Mouse (Mus musculus) kidney, adult 9 months (tissue): ENCODE data around the gene Aftph.

Experiments
- DNase-seq: peaks from one replicate; pipeline ENCODE4 v3.0.0; 2022

Aftph gene

DNA sequence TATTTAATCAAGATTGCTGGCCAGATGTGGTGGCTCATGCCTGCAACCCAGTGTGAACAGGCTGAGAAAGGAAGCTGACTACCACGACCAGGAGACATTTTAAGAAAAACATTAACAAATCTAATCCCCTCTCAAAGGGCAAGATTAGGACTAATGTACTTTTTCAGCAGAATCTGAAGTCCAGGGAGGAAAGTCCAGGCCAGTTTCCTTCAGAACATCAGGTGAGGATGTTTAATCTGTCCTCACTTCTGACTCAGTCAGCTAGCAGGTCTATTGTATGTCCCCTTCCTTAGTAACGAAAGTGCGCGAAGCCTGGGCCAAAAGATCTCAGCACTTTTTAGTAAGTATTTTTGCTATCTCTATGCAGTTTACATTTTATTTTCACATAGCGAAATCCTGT is 17.8 kb downstream of the Aftph start:
- DNase-seq, result peak; percentile 86

- DNase-seq, result no peak
Measured at GRCm38 (mm10) chr11:20712068-20712671, 29.2 kb downstream of the Aftph start.

- peak; percentile 70 for DNase-seq
Measured at GRCm38 (mm10) chr11:20691000-20691399, 50.4 kb downstream of the Aftph start.

- no peak for DNase-seq
Measured at GRCm38 (mm10) chr11:20681679-20682078, 59.7 kb downstream of the Aftph start.

GRCm38 (mm10) chr11:20680781-20681180 is 60.6 kb downstream of the Aftph start:
- no peak for DNase-seq

DNA sequence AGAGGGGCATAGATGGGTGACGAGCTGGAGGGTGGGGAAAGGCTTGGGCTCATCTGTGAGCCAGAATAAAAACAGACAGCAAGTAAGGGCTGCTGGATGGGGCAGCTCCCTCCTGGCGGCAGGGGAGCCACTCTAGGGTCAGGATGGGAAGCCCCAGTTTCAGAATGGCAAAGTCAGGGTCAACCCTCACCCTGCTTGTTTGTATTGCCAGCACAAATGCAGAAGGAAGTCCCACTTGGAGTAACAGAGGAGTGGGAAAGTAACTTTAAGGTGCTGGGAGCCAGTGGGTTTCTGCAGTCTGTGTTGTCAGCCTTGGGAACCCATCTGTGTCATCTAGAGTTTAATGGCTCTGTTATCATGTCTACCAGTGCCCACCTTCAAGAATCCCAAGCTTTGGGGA is 62.0 kb downstream of the Aftph start:
- no peak for DNase-seq

GRCm38 (mm10) chr11:20672513-20672912 is 68.9 kb downstream of the Aftph start:
- no peak for DNase-seq

DNA sequence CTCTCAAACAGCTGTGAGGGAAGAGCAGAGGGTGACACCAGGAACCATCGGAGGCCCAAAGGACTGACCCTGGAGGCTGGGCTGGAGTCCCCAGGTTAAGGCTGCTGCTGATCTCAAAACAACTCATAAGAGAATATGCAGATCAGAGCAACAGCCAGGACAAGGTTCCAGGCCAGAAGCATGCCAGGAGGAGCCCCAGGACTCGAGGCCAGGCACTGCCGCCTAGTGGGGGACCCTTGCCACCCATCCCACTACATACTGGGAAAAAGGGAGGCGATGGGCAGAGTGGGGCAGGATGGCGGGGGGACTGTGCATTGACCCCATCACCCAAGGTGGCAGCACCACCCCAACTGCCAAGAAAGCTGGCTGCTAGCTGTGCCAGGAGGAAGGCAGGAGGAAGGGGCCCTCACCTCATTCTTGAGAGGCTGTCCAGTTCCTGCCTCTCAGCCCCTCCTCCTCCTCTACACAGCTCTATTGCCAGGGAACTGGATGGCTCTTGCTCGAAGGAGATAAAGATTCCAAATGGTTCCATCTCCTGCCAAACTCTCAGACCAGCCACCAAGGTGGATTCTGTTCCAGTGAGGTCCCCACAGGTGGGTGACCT is 69.5 kb downstream of the Aftph start:
- no peak for DNase-seq

- DNase-seq, result no peak
Measured at GRCm38 (mm10) chr11:20664878-20665277, 76.5 kb downstream of the Aftph start.

DNA sequence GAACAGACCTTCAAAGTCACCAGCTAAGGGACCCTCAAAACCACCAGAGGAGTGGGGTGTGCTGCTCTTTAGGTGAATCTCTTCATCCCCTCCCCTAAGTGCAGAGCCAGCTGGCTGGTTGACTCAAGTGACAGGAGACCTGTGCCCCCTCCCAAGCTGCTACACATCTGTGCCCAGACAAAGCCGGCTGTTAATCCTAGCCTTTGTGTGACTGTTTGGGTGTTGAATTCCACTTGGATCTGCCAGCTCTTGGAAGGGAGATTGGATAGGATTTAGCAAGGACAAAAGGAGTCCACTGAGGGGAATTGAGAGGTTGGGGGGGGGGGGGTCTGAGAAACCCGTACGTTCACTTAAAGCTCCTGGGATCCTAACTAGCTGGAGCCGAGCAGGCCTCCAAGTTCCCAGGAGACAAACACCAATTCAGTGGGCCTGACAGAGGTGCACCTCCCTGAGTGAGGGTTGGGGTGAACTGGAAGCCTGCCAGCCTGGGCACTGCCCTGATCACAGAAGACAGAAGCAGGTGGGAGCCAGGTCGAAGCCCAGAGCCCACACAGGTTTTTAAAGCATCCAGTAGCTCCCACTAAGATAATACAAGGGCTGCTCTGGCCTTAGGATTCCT is 77.7 kb downstream of the Aftph start:
- no peak for DNase-seq

DNA sequence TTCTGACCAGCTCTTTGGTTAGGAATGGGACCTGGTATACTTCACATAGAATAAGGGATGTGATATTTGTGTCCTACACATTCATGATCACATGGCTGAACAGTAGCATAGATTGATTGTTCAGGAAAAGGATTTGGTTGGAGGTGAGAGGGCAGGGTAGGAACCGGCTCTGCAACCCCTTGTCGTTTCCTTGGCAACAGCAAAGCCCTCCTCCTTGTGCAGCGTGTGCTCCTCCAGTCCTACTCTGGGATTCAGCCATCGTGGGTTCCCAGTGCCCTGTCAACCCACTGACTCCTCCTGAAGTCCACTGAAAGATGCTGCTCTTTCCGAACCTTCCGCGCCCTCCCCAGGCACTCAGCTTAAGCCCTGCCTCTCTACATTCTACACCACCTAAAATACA is 78.6 kb downstream of the Aftph start:
- no peak for DNase-seq

- peak; percentile 61 for DNase-seq
Measured at GRCm38 (mm10) chr11:20661652-20662051, 79.7 kb downstream of the Aftph start.

GRCm38 (mm10) chr11:20660111-20661097 is 81.0 kb downstream of the Aftph start:
- peak; percentile 40 for DNase-seq

DNA sequence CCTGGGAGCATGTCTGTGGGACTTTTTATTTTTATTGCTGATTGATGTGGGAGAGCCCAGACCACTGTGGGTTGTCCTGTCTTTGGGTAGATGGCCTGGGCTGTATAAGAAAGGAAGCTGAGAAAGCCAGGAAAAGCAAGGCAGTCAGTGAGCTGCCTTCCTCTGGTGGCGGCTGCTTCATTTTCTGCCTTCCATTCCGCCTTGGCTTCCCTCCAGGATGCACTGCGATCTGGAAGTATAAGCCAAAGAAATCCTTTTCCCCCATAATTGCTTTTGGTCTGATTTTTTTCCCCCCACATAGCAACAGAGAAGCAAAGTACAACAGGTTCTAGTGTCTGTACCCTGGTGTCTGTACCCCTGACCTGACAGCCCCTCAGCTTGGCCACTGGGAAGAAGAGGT is 82.3 kb downstream of the Aftph start:
- DNase-seq, result no peak

- no peak for DNase-seq
Measured at GRCm38 (mm10) chr11:20656711-20657057, 84.7 kb downstream of the Aftph start.

GRCm38 (mm10) chr11:20655795-20656710 is 85.3 kb downstream of the Aftph start:
- DNase-seq, result no peak

DNA sequence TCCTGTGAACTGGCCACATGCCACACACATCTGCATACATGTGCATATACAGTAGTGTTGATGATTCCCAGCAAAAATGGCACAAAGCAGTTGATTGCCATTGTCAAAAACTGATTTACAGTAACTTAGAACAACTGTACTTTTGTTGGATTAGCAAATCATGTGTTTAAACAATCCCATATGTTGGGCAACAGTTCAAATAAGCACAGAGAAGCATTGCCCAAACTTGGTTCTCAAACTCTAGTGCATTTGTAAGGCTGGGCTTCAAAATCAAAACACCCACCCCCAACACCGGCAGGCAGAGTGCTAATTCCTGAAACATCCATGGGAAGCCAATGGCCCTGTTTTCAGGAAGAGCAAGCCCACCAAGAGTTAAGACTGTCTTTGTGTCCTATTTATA is 90.2 kb downstream of the Aftph start:
- DNase-seq, result no peak

GRCm38 (mm10) chr11:20650006-20650639 is 91.3 kb downstream of the Aftph start:
- DNase-seq, result no peak

- DNase-seq, result no peak
Measured at GRCm38 (mm10) chr11:20649477-20649876, 91.9 kb downstream of the Aftph start.

DNA sequence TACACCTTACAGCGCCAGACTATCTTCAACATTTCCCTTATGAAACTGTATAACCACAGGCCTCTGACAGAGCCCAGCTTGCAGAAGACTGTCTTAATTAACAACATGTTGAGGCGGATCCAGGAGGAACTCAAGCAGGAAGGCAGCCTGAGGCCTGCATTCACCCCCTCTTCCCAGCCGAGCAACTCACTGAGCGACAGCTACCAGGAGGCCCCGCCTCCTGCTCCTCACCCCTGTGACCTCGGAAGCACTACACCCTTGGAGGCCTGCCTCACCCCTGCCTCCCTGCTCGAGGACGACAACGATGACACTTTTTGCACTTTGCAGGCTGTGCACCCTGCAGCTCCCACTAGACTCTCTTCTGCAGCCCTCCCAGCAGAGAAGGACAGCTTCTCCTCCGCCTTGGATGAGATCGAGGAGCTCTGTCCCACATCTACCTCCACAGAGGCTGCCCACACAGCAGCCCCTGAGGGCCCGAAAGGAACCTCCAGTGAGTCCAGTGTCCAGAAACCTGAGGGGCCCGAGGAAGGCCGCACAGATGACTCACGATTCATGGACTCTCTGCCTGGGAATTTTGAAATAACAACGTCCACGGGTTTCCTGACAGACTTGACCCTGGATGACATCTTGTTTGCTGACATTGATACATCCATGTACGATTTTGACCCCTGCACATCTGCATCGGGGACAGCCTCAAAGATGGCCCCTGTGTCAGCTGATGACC is 93.3 kb downstream of the Aftph start:
- DNase-seq, result peak; percentile 40
